Mouse (Mus musculus): ENCODE measurements around the gene Ctnnd2. TPM values are rescaled to one million over a fixed set of nuclear protein-coding genes. Genes with fewer than 3 reads are reported as not detected.

Ctnnd2 gene
- polyA plus RNA-seq, 1 experiment, result 4.6 TPM

GRCm38 (mm10) chr15:30977166-30977740, 804.9 kb downstream of the Ctnnd2 start:
- no peak for DNase-seq

DNA sequence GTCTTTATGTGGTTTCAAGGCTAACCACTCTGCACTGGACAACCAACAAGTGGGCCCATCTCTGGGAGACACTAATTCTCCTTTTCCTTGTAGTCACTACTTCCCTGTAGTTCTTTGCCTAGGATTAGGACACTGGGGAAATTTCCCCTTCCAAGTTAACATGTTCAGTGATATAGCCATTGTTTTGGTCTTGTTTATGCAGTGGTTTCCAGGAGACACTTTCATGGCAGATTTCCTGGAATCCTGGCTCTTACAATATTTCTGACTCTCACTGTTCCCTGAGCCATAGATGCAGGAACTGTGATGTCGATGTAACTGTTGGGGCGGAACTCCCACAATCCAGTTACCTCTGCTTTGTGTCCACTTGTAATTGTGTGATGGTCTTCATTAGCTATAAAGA, 814.5 kb downstream of the Ctnnd2 start:
- Histone ChIP-seq H3K36me3 (ENCODE audit: control insufficient read depth, insufficient read depth, low read length) (no peaks in the 10 kb centered on the region), H3K4me1 (replicated peaks; ENCODE audit: control insufficient read depth, insufficient read depth, low read length) (no peaks in the 10 kb centered on the region), H3K27ac (ENCODE audit: control insufficient read depth, insufficient read depth, low read length) (no peak overlapping the region), H3K4me3 (ENCODE audit: control insufficient read depth, insufficient read depth, low read length) (no peak overlapping the region), H3K27me3 (ENCODE audit: control insufficient read depth, insufficient read depth, low read length) (no peaks in the 10 kb centered on the region)
- DNase-seq, result no peak
- TF ChIP-seq CTCF (IDR thresholded peaks at IDR 0.05; ENCODE audit: borderline replicate concordance, control insufficient read depth, extremely low read depth, insufficient read depth, low read length, poor library complexity) (no peak), POLR2A (IDR thresholded peaks at IDR 0.05; ENCODE audit: control insufficient read depth, extremely low read depth, insufficient read depth, low read length, poor library complexity) (no peak)
- 96% methylated on average over 2 of the region's 2 CpGs for WGBS

More at GRCm38 (mm10) chr15:30977166-30977740, 804.9 kb downstream of the Ctnnd2 start:
- Histone ChIP-seq H3K4me1 (replicated peaks; ENCODE audit: control insufficient read depth, insufficient read depth, low read length) (no peaks in the 10 kb centered on the region), H3K27ac (ENCODE audit: control insufficient read depth, insufficient read depth, low read length) (no peak overlapping the region), H3K36me3 (ENCODE audit: control insufficient read depth, insufficient read depth, low read length) (no peaks in the 10 kb centered on the region), H3K27me3 (ENCODE audit: control insufficient read depth, insufficient read depth, low read length) (no peaks in the 10 kb centered on the region), H3K4me3 (ENCODE audit: control insufficient read depth, insufficient read depth, low read length) (no peak overlapping the region)
- no peak for TF ChIP-seq POLR2A (IDR thresholded peaks at IDR 0.05; ENCODE audit: control insufficient read depth, extremely low read depth, insufficient read depth, low read length, poor library complexity)
- TF ChIP-seq CTCF (IDR thresholded peaks at IDR 0.05; ENCODE audit: borderline replicate concordance, control insufficient read depth, extremely low read depth, insufficient read depth, low read length, poor library complexity), result no peak
- WGBS, result 95% methylated on average over 11 of the region's 11 CpGs

DNA sequence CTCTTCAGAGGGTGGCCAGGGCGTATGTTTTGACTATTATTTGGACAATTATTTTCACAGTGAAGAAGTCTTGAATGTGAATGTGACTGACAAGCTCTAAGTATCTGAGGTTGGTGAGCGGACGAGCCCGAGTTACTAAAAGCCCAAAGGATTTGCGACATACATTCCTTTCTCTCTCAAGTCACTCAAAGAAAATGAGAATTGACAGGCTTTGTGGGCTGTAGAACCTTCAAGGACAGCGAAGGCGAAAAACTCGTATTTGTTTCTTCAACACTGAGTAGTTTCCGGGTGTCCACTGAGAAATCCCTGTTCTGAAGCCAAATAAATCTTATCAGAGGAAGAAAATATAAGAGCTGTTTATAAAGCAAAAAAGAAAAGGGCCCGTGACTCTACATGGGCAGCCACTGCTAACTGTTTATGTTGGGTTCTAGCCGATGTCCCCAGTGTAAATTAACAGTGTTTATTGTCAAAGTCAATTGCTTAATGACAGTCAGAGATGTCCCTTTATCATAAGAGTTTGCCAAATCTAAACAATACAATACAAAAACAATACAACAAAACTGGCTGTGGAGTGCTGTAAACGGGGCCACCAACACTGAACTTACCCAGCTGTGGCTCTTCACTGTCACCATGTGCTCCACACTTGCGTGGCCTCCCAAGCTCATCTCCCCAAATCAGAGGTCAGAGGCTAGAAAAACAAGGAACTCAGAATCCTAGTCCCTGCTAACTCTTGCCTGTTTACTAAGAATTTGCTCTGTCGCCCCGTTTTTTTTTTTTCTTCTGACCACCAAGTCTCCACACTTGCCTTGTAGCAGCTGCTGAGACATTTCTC, 818.2 kb downstream of the Ctnnd2 start:
- H3K4me1 ChIP-seq (replicated peaks; ENCODE audit: control insufficient read depth, insufficient read depth, low read length), result no peaks in the 10 kb centered on the region
- TF ChIP-seq POLR2A (IDR thresholded peaks at IDR 0.05; ENCODE audit: control insufficient read depth, extremely low read depth, insufficient read depth, low read length, poor library complexity) (no peak), CTCF (IDR thresholded peaks at IDR 0.05; ENCODE audit: borderline replicate concordance, control insufficient read depth, extremely low read depth, insufficient read depth, low read length, poor library complexity) (no peak)
- no peak overlapping the region for H3K27ac ChIP-seq (ENCODE audit: control insufficient read depth, insufficient read depth, low read length)
- H3K4me3 ChIP-seq (ENCODE audit: control insufficient read depth, insufficient read depth, low read length), result no peak overlapping the region
- 85% methylated on average over 15 of the region's 15 CpGs for WGBS
- no peak for DNase-seq
- H3K27me3 ChIP-seq (ENCODE audit: control insufficient read depth, insufficient read depth, low read length), result no peaks in the 10 kb centered on the region
- H3K36me3 ChIP-seq (ENCODE audit: control insufficient read depth, insufficient read depth, low read length), result no peaks in the 10 kb centered on the region

GRCm38 (mm10) chr15:30992357-30992756, 820.0 kb downstream of the Ctnnd2 start:
- 90% methylated on average over 12 of the region's 12 CpGs for WGBS
- no peak overlapping the region for H3K4me3 ChIP-seq (ENCODE audit: control insufficient read depth, insufficient read depth, low read length)
- H3K36me3 ChIP-seq (ENCODE audit: control insufficient read depth, insufficient read depth, low read length), result no peaks in the 10 kb centered on the region
- H3K4me1 ChIP-seq (replicated peaks; ENCODE audit: control insufficient read depth, insufficient read depth, low read length), result no peaks in the 10 kb centered on the region
- TF ChIP-seq CTCF (IDR thresholded peaks at IDR 0.05; ENCODE audit: borderline replicate concordance, control insufficient read depth, extremely low read depth, insufficient read depth, low read length, poor library complexity), result no peak
- no peak for TF ChIP-seq POLR2A (IDR thresholded peaks at IDR 0.05; ENCODE audit: control insufficient read depth, extremely low read depth, insufficient read depth, low read length, poor library complexity)
- H3K27ac ChIP-seq (ENCODE audit: control insufficient read depth, insufficient read depth, low read length), result no peak overlapping the region
- DNase-seq, result no peak
- H3K27me3 ChIP-seq (ENCODE audit: control insufficient read depth, insufficient read depth, low read length), result no peaks in the 10 kb centered on the region

DNA sequence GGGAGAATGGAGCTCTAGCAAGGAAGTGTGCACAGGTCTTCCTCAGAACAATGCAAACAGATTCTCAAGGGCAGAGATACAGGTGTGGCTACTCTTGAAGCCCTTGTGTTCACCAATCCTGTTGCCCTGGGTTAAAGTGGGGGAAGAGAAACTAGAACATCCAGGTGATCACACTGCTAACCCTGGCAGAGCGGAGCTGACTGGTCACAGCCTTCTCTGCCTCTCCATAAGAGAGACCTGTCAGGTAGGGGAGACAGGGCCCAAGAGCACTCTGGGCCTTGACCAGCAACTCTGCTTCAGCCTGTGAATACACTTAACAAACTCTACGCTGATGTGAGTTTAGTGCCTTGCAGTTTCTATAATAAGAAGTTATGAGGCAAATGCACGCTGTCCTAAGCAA, 820.5 kb downstream of the Ctnnd2 start:
- no peak for DNase-seq
- no peaks in the 10 kb centered on the region for H3K4me1 ChIP-seq (replicated peaks; ENCODE audit: control insufficient read depth, insufficient read depth, low read length)
- no peak overlapping the region for H3K4me3 ChIP-seq (ENCODE audit: control insufficient read depth, insufficient read depth, low read length)
- WGBS, result 98% methylated on average over 3 of the region's 3 CpGs
- no peaks in the 10 kb centered on the region for H3K27me3 ChIP-seq (ENCODE audit: control insufficient read depth, insufficient read depth, low read length)
- TF ChIP-seq CTCF (IDR thresholded peaks at IDR 0.05; ENCODE audit: borderline replicate concordance, control insufficient read depth, extremely low read depth, insufficient read depth, low read length, poor library complexity), result no peak
- TF ChIP-seq POLR2A (IDR thresholded peaks at IDR 0.05; ENCODE audit: control insufficient read depth, extremely low read depth, insufficient read depth, low read length, poor library complexity), result no peak
- no peaks in the 10 kb centered on the region for H3K36me3 ChIP-seq (ENCODE audit: control insufficient read depth, insufficient read depth, low read length)
- H3K27ac ChIP-seq (ENCODE audit: control insufficient read depth, insufficient read depth, low read length), result no peak overlapping the region

- Histone ChIP-seq H3K4me1 (replicated peaks; ENCODE audit: control insufficient read depth, insufficient read depth, low read length) (no peaks in the 10 kb centered on the region), H3K4me3 (ENCODE audit: control insufficient read depth, insufficient read depth, low read length) (no peak overlapping the region), H3K36me3 (ENCODE audit: control insufficient read depth, insufficient read depth, low read length) (no peaks in the 10 kb centered on the region), H3K27me3 (ENCODE audit: control insufficient read depth, insufficient read depth, low read length) (no peaks in the 10 kb centered on the region), H3K27ac (ENCODE audit: control insufficient read depth, insufficient read depth, low read length) (no peak overlapping the region)
- WGBS, result 88% methylated on average over 3 of the region's 3 CpGs
- TF ChIP-seq POLR2A (IDR thresholded peaks at IDR 0.05; ENCODE audit: control insufficient read depth, extremely low read depth, insufficient read depth, low read length, poor library complexity) (no peak), CTCF (IDR thresholded peaks at IDR 0.05; ENCODE audit: borderline replicate concordance, control insufficient read depth, extremely low read depth, insufficient read depth, low read length, poor library complexity) (no peak)
- no peak for DNase-seq
Observed at GRCm38 (mm10) chr15:30995346-30995745, 823.0 kb downstream of the Ctnnd2 start.
